Mouse (Mus musculus) right cerebral cortex, postnatal 10 days (tissue): ENCODE data around the gene Epha6.

ENCODE experiments used
- DNase-seq, 2 experiments: peaks; one replicate each; pipeline ENCODE4 v3.0.0; 2021; ENCODE audit warnings: low spot score in 2 of 2

Epha6 gene

GRCm38 (mm10) chr16:59683434-59683833 lies 921.9 kb downstream of the Epha6 start:
- DNase-seq: peak; percentile 87 to 90

- DNase-seq: no peak
Measured at GRCm38 (mm10) chr16:59682216-59682891, 923.0 kb downstream of the Epha6 start.

GRCm38 (mm10) chr16:59666938-59667337 lies 938.4 kb downstream of the Epha6 start:
- DNase-seq: no peak

- no peak for DNase-seq
Measured at GRCm38 (mm10) chr16:59643766-59644165, 961.6 kb downstream of the Epha6 start.

- no peak for DNase-seq
Measured at GRCm38 (mm10) chr16:59639985-59640384, 965.3 kb downstream of the Epha6 start.

GRCm38 (mm10) chr16:59639102-59639691 lies 966.1 kb downstream of the Epha6 start, which contains the start of gene Arl6:
Arl6 (minus strand) TSS chr16:59639391.
- peak; percentile 97 for DNase-seq

GRCm38 (mm10) chr16:59634598-59634997 lies 970.7 kb downstream of the Epha6 start:
- peak; percentile 21 to 28 for DNase-seq

- no peak for DNase-seq
Measured at GRCm38 (mm10) chr16:59621554-59621953, 983.8 kb downstream of the Epha6 start.

GRCm38 (mm10) chr16:59617167-59617566 lies 988.2 kb downstream of the Epha6 start:
- DNase-seq: peak; percentile 35 to 43

- DNase-seq: no peak
Measured at GRCm38 (mm10) chr16:59615675-59616074, 989.7 kb downstream of the Epha6 start.

- no peak for DNase-seq
Measured at GRCm38 (mm10) chr16:59610750-59611149, 994.6 kb downstream of the Epha6 start.

GRCm38 (mm10) chr16:59604078-59604781 lies 1001.1 kb downstream of the Epha6 start:
- no peak for DNase-seq
